Mouse (Mus musculus) brain, embryonic 14.5 days (tissue): Measurements from ENCODE around the gene Gnb1.

Experiments
- CTCF ChIP-seq: fragments of 200-500 bp; IDR thresholded peaks from 2 replicates; pipeline ENCODE4 v1.5.1; 2012; ENCODE audit warnings: inconsistent platforms, mild to moderate bottlenecking, moderate library complexity, borderline replicate concordance; ENCODE audit not compliant: insufficient read depth, insufficient read length; ENCODE audit errors: extremely low read depth
- POLR2A ChIP-seq: fragments of 200-500 bp; IDR thresholded peaks from 2 replicates; pipeline ENCODE4 v1.6.1; 2012; ENCODE audit warnings: mild to moderate bottlenecking, inconsistent platforms, borderline replicate concordance; ENCODE audit not compliant: poor library complexity, insufficient read depth, insufficient read length, severe bottlenecking; ENCODE audit errors: extremely low read depth

GRCm38 (mm10) chr4:155602753-155603152, 111.6 kb downstream of the Gnb1 start:
- TF ChIP-seq CTCF = no peak
- no peak for TF ChIP-seq POLR2A
